Mouse (Mus musculus) bone marrow macrophage, adult 2 months (primary cell): ENCODE results near the gene Actr8.

Source experiments
- CTCF ChIP-seq: IDR thresholded peaks from 2 replicates; pipeline ENCODE4 v1.5.1; 2012; ENCODE audit warnings: low read depth, mild to moderate bottlenecking, low read length, moderate library complexity
- POLR2A ChIP-seq: IDR thresholded peaks from 2 replicates; pipeline ENCODE4 v1.6.1; 2012; ENCODE audit warnings: mild to moderate bottlenecking, low read depth, low read length, borderline replicate concordance

DNA sequence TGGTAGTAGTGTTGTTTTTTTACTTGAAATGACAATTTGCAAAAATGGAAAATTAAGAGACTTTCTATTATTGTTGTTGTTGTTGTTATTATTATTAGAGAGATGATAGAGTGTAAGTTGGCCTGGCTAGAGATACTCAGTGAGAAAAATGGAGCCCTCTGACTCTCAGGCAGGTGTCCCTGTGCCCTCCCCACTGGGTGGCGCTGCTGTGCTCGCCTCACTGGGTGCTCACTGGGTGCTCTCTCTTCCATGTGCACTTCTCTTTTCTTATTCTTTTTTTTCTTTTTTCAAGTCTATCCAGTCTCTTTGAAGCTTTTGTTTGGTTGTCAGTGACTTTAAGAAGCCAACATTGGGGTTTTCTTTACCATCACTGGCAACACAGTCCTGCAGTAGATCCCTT is 49.2 kb downstream of the Actr8 start:
- TF ChIP-seq POLR2A: no peak
- peak; percentile 62 for TF ChIP-seq CTCF
